Mouse (Mus musculus) MEL-GATA-1-ER (cell line): Measurements from ENCODE around the gene Sgpp2.

Experiments
- DNase-seq: peaks from one replicate; pipeline ENCODE4 v3.0.0-alpha.2; 2012; ENCODE audit warnings: low read depth; ENCODE audit errors: extremely low read depth

Sgpp2 gene

GRCm38 (mm10) chr1:78338212-78338611 is 28.1 kb downstream of the Sgpp2 start:
- DNase-seq, result no peak

GRCm38 (mm10) chr1:78339941-78340340 is 29.8 kb downstream of the Sgpp2 start:
- DNase-seq, result no peak

GRCm38 (mm10) chr1:78340584-78340983 is 30.4 kb downstream of the Sgpp2 start:
- no peak for DNase-seq

GRCm38 (mm10) chr1:78347317-78347806 is 37.2 kb downstream of the Sgpp2 start:
- DNase-seq, result no peak

- DNase-seq, result no peak
Observed at GRCm38 (mm10) chr1:78349219-78349618, 39.1 kb downstream of the Sgpp2 start.

- no peak for DNase-seq
Observed at GRCm38 (mm10) chr1:78353254-78353653, 43.1 kb downstream of the Sgpp2 start.

GRCm38 (mm10) chr1:78355123-78355522 is 45.0 kb downstream of the Sgpp2 start:
- no peak for DNase-seq

GRCm38 (mm10) chr1:78357415-78357814 is 47.3 kb downstream of the Sgpp2 start:
- DNase-seq, result no peak

GRCm38 (mm10) chr1:78357868-78358267 is 47.7 kb downstream of the Sgpp2 start:
- no peak for DNase-seq

- no peak for DNase-seq
Observed at GRCm38 (mm10) chr1:78363965-78364889, 54.1 kb downstream of the Sgpp2 start.

- no peak for DNase-seq
Observed at GRCm38 (mm10) chr1:78367806-78368205, 57.7 kb downstream of the Sgpp2 start.

- DNase-seq, result no peak
Observed at GRCm38 (mm10) chr1:78370121-78370520, 60.0 kb downstream of the Sgpp2 start.

- no peak for DNase-seq
Observed at GRCm38 (mm10) chr1:78371569-78372236, 61.6 kb downstream of the Sgpp2 start.

- DNase-seq, result no peak
Observed at GRCm38 (mm10) chr1:78372316-78372715, 62.2 kb downstream of the Sgpp2 start.

- DNase-seq, result no peak
Observed at GRCm38 (mm10) chr1:78373836-78374235, 63.7 kb downstream of the Sgpp2 start.

- DNase-seq, result no peak
Observed at GRCm38 (mm10) chr1:78375058-78375457, 64.9 kb downstream of the Sgpp2 start.

- no peak for DNase-seq
Observed at GRCm38 (mm10) chr1:78380950-78381349, 70.8 kb downstream of the Sgpp2 start.

GRCm38 (mm10) chr1:78387854-78388253 is 77.7 kb downstream of the Sgpp2 start:
- no peak for DNase-seq

- DNase-seq, result no peak
Observed at GRCm38 (mm10) chr1:78388848-78389247, 78.7 kb downstream of the Sgpp2 start.

GRCm38 (mm10) chr1:78395191-78395735 is 85.1 kb downstream of the Sgpp2 start:
- no peak for DNase-seq

- DNase-seq, result no peak
Observed at GRCm38 (mm10) chr1:78395737-78396136, 85.6 kb downstream of the Sgpp2 start.

GRCm38 (mm10) chr1:78396320-78396913 is 86.3 kb downstream of the Sgpp2 start:
- DNase-seq, result peak; percentile 59
